Mouse (Mus musculus) forebrain, embryonic 10.5 days (tissue): ENCODE data around the gene Polr1d. TPM values are rescaled to one million over a fixed set of nuclear protein-coding genes. Genes with fewer than 3 reads are reported as not detected.

Experiments
- DNase-seq: peaks from one replicate; pipeline ENCODE4 v3.0.0-alpha.2; 2017; ENCODE audit warnings: low spot score; ENCODE audit errors: extremely low spot score
- H3K27ac ChIP-seq: fragments of 300-500 bp; sonication (generic); 2 replicates; pipeline ENCODE4 v1.5.1; 2016; ENCODE audit warnings: mild to moderate bottlenecking
- H3K27me3 ChIP-seq: fragments of 300-500 bp; sonication (generic); 2 replicates; pipeline ENCODE4 v1.6.1; 2016; ENCODE audit warnings: mild to moderate bottlenecking; ENCODE audit not compliant: poor library complexity, severe bottlenecking
- H3K36me3 ChIP-seq: fragments of 300-500 bp; sonication (generic); replicated peaks from 2 replicates; pipeline ENCODE4 v1.6.1; 2016; ENCODE audit warnings: mild to moderate bottlenecking, moderate library complexity
- H3K4me1 ChIP-seq: fragments of 300-500 bp; sonication (generic); 2 replicates; pipeline ENCODE4 v1.6.1; 2016
- H3K4me3 ChIP-seq: fragments of 300-500 bp; sonication (generic); 2 replicates; pipeline ENCODE4 v1.5.1; 2016; ENCODE audit warnings: mild to moderate bottlenecking, moderate library complexity
- H3K9me3 ChIP-seq: fragments of 300-500 bp; sonication (generic); 2 replicates; pipeline ENCODE4 v1.6.1; 2016; ENCODE audit warnings: mild to moderate bottlenecking, moderate library complexity
- WGBS: fragments of 180-500 bp; shearing (Covaris S2); methylation state at CpG from one replicate; pipeline ENCODE4 v1.1.7; 2016; 5-methylcytosine and 5-hydroxymethylcytosine counted together
- polyA plus RNA-seq: library from polyadenylated mRNA; unstranded; fragments of >200 nt; fragmentation: Nextera tagmentation; extraction: Ambion mirVana; gene quantifications from 2 replicates; pipeline ENCODE4 v1.2.1, GENCODE M21; 2016

Polr1d gene
- polyA plus RNA-seq, 1 experiment from 2014 or later: 132 TPM

GRCm38 (mm10) chr5:147107276-147107675 lies 30.4 kb downstream of the Polr1d start:
- 95% methylated on average over 3 of the region's 3 CpGs for WGBS
- Histone ChIP-seq H3K27me3 (no peaks in the 10 kb centered on the region), H3K27ac (no peak overlapping the region), H3K4me1 (peaks cover 6% of the 10 kb centered on the region; the same call in 1 of the 2 replicates), H3K9me3 (peaks cover 5% of the 10 kb centered on the region), H3K36me3 (peaks cover 94% of the 10 kb centered on the region), H3K4me3 (no peak overlapping the region)
- no peak for DNase-seq

- Histone ChIP-seq H3K36me3 (peaks cover 92% of the 10 kb centered on the region), H3K27ac (no peak overlapping the region), H3K4me3 (no peak overlapping the region), H3K4me1 (peaks cover 1% of the 10 kb centered on the region; the same call in 1 of the 2 replicates), H3K9me3 (peaks cover 12% of the 10 kb centered on the region), H3K27me3 (no peaks in the 10 kb centered on the region)
- WGBS: 96% methylated on average over 13 of the region's 13 CpGs
- DNase-seq: no peak
Measured at GRCm38 (mm10) chr5:147108861-147109591, 32.2 kb downstream of the Polr1d start.

GRCm38 (mm10) chr5:147114738-147115137 lies 37.9 kb downstream of the Polr1d start:
- Histone ChIP-seq H3K9me3 (peaks cover 12% of the 10 kb centered on the region), H3K27me3 (no peaks in the 10 kb centered on the region), H3K36me3 (peaks cover 38% of the 10 kb centered on the region), H3K4me1 (no peaks in the 10 kb centered on the region), H3K27ac (no peak overlapping the region), H3K4me3 (no peak overlapping the region)
- 78% methylated on average over 7 of the region's 7 CpGs for WGBS
- no peak for DNase-seq

GRCm38 (mm10) chr5:147115631-147116030 lies 38.8 kb downstream of the Polr1d start:
- DNase-seq: no peak
- Histone ChIP-seq H3K27ac (no peak overlapping the region), H3K4me1 (no peaks in the 10 kb centered on the region), H3K4me3 (no peak overlapping the region), H3K27me3 (no peaks in the 10 kb centered on the region), H3K9me3 (peaks cover 12% of the 10 kb centered on the region), H3K36me3 (peaks cover 30% of the 10 kb centered on the region)
- 93% methylated on average over 4 of the region's 4 CpGs for WGBS

DNA sequence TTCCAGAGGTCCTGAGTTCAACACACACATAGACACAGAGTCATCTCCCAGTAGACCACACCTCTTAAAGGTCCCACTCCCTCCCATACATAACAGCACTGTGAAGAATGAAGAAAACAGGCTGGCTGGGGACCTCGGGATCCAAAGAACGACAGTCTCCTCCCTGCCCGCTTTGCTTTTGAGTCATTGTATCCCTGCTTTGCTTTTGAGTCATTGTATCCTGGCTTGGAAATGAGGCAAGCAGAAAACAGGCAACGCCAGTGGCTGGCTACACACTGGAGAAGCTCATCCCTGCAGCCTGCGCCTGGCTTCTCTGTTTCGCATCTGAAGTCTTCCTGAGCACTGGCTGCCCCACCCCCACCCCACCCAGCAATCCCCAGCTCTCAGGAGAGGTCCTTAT lies 40.2 kb downstream of the Polr1d start:
- no peak overlapping the region for H3K4me3 ChIP-seq
- 35% methylated on average over 6 of the region's 6 CpGs for WGBS
- H3K4me1 ChIP-seq: no peaks in the 10 kb centered on the region
- DNase-seq: no peak
- peaks cover 18% of the 10 kb centered on the region for H3K36me3 ChIP-seq
- H3K27me3 ChIP-seq: no peaks in the 10 kb centered on the region
- H3K9me3 ChIP-seq: peaks cover 14% of the 10 kb centered on the region
- H3K27ac ChIP-seq: no peak overlapping the region

DNA sequence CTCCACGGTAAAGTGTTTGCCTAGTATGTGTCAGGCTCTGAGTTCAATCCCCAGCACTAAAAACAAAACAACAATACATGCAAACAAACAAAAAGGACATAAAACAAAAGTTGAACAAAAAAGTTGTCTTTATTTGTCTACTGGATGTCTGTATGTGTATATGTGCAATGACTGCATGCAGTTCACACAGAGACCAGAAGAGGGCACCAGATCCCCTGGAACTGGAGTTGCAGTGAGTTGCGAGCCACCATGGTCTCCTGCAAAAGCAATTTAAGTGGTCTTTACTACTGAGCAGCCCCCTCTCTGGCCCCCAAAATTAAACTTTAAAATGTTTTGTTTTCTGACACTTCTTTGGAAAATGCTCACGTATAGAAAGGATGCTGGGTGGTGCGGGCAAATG lies 44.3 kb downstream of the Polr1d start:
- no peak for DNase-seq
- H3K27me3 ChIP-seq: peaks cover 33% of the 10 kb centered on the region
- H3K4me1 ChIP-seq: peaks cover 8% of the 10 kb centered on the region
- H3K4me3 ChIP-seq: no peak overlapping the region
- 91% methylated on average over 4 of the region's 4 CpGs for WGBS
- no peak overlapping the region for H3K27ac ChIP-seq
- H3K9me3 ChIP-seq: peaks cover 7% of the 10 kb centered on the region; the same call in 1 of the 2 replicates
- H3K36me3 ChIP-seq: no peaks in the 10 kb centered on the region

- 61% methylated on average over 9 of the region's 9 CpGs for WGBS
- Histone ChIP-seq H3K27ac (no peak overlapping the region), H3K27me3 (peaks cover 40% of the 10 kb centered on the region)
Measured at GRCm38 (mm10) chr5:147124794-147125193, 47.9 kb downstream of the Polr1d start.

GRCm38 (mm10) chr5:147125542-147126185 lies 48.8 kb downstream of the Polr1d start:
- DNase-seq: no peak
- Histone ChIP-seq H3K27me3 (peaks cover 44% of the 10 kb centered on the region), H3K27ac (no peak overlapping the region), H3K9me3 (peaks cover 12% of the 10 kb centered on the region; the same call in 1 of the 2 replicates), H3K4me1 (peaks cover 8% of the 10 kb centered on the region), H3K36me3 (no peaks in the 10 kb centered on the region), H3K4me3 (no peak overlapping the region)
- 91% methylated on average over 13 of the region's 13 CpGs for WGBS

More at GRCm38 (mm10) chr5:147124794-147125193, 47.9 kb downstream of the Polr1d start:
- Histone ChIP-seq H3K36me3 (no peaks in the 10 kb centered on the region), H3K4me1 (peaks cover 8% of the 10 kb centered on the region), H3K4me3 (no peak overlapping the region), H3K9me3 (peaks cover 12% of the 10 kb centered on the region; the same call in 1 of the 2 replicates)
- DNase-seq: no peak

DNA sequence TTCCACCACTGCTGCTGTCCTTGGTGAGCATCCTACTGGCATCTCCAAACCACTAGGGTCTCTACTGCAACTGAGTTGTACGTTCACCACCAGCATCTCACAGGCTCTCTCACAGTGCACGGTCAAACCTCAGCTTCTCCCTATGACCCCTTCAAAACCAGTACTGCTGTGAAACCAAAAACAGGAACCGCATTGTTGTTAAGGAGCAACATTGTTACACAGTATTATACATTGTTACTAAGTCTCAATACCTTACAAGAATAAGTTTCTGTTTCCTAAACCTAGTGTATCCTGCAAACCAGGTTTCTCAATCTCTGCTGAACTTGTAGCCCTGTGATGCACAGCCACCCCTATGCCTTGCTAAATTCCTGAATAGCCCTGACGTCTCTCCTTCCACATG lies 51.0 kb downstream of the Polr1d start:
- H3K27ac ChIP-seq: no peak overlapping the region
- no peak for DNase-seq
- no peak overlapping the region for H3K4me3 ChIP-seq
- H3K36me3 ChIP-seq: no peaks in the 10 kb centered on the region
- 91% methylated on average over 4 of the region's 4 CpGs for WGBS
- H3K27me3 ChIP-seq: peaks cover 60% of the 10 kb centered on the region
- H3K9me3 ChIP-seq: peaks cover 5% of the 10 kb centered on the region; the same call in 1 of the 2 replicates
- H3K4me1 ChIP-seq: peaks cover 8% of the 10 kb centered on the region

- WGBS: 89% methylated on average over 2 of the region's 2 CpGs
- peaks cover 20% of the 10 kb centered on the region for H3K4me1 ChIP-seq
- no peak for DNase-seq
- H3K27me3 ChIP-seq: peaks cover 54% of the 10 kb centered on the region
- H3K27ac ChIP-seq: no peak overlapping the region
- no peaks in the 10 kb centered on the region for H3K36me3 ChIP-seq
- no peak overlapping the region for H3K4me3 ChIP-seq
- H3K9me3 ChIP-seq: peaks cover 8% of the 10 kb centered on the region
Measured at GRCm38 (mm10) chr5:147129484-147129883, 52.6 kb downstream of the Polr1d start.

GRCm38 (mm10) chr5:147131912-147132311 lies 55.1 kb downstream of the Polr1d start:
- peaks cover 4% of the 10 kb centered on the region for H3K9me3 ChIP-seq
- H3K27me3 ChIP-seq: peaks cover 67% of the 10 kb centered on the region
- DNase-seq: no peak
- H3K4me1 ChIP-seq: peaks cover 32% of the 10 kb centered on the region
- no peak overlapping the region for H3K4me3 ChIP-seq
- H3K27ac ChIP-seq: no peak overlapping the region
- H3K36me3 ChIP-seq: no peaks in the 10 kb centered on the region
- WGBS: 89% methylated on average over 4 of the region's 4 CpGs

- 11% methylated on average over 17 of the region's 17 CpGs for WGBS
- Histone ChIP-seq H3K4me1 (peaks cover 32% of the 10 kb centered on the region), H3K9me3 (peaks cover 3% of the 10 kb centered on the region), H3K36me3 (no peaks in the 10 kb centered on the region), H3K4me3 (peak overlapping the region; percentile 39), H3K27ac (0 out of 2 replicates have a peak overlapping the region, but pooled peaks have one; percentile 15), H3K27me3 (peaks cover 78% of the 10 kb centered on the region)
- DNase-seq: peak; percentile 52
Measured at GRCm38 (mm10) chr5:147133662-147134061, 56.8 kb downstream of the Polr1d start.
